Mouse (Mus musculus): ENCODE data around the gene 4930415O20Rik. TPM values are rescaled to one million over a fixed set of nuclear protein-coding genes. Genes with fewer than 3 reads are reported as not detected.

Gene 4930415O20Rik
- polyA plus RNA-seq (2015; fragmentation: Illumina TruSeq; extraction: RNeasy Lipid Tissue Mini Kit (QIAGEN cat#74804); ENCODE audit: insufficient read depth, low read depth, low replicate concordance): 4.3 TPM

DNA sequence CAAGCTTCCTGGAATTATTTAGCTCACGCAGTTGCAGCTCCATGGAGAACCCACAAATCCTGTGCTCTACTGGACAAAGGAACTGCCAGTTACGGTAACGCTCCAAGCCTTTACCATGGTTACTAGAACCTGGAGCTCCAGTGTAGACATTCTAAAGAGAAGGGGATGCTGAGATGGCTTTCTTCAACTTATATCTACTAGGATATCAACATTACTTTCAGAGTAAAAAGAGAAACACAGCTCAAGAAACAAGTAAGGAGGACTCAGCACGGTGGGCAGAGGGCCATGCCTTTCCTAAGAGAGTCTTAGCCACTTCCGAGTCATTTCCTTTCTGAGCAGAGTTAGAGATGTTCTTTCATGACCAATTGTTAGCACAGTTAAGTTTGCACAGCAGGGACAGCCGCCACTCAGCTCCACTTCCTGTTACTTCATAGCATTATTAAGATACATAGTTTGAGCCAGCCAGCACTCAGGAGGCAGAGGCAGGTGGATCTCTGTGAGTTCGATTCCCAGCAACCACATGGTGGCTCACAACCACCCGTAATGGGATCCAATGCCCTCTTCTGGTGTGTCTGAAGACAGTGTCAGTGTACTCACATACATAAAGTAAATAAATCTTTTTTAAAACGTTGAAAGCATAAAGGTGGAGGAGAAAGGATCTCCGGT, at the start of gene 4930415O20Rik, which contains the start of gene Ccnt1:
TSS of gene 4930415O20Rik (plus strand) at position 132 of the 666 bp plus-strand sequence.
TSS of gene Ccnt1 (minus strand) at position 51 of the 666 bp plus-strand sequence.

GRCm38 (mm10) chr15:98533881-98534627, 36.8 kb upstream of the 4930415O20Rik start, which contains the start of gene Kansl2:
TSS of gene Kansl2 (minus strand) at chr15:98534264.

DNA sequence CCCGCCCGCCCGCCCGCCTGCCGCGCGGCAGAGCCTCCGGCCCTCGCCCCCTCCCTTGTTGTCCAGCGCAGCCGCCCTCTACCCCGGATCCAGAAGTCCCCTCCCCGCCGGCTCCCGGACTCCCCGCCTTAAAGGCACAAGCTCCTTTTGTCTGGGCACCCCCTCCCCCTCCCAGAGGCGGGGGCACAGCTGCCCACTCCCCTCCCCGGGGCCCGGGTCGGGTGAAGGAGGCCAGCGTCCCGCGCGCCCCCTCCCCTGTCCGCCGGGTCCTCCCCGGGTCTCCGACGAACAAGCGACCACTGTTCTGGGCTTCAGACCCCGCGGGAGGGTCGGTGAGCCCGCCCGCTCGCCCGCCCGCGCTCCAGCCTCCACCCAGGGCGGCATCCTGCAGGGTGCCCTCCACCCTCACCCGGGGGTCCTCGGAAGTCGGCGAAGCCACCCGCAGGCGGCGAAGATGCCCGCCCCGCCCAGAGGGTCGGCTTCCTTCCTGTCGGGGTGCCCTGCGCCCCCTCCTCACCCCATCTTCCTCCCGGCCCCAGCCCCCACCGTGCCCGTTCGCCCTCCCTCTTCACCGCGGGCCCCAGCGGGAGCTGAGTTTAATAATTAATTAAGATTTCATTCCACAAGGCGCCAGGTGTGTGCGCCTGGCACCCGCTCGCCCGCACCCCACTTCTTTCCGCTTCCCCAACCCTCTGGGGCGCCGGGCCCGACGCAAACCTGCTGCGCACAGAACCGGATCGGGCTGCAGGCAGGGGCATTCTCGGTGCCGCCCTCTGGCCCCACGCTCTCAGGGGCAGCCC, 38.7 kb downstream of the 4930415O20Rik start, which contains the start of gene Adcy6:
TSS of gene Adcy6 (minus strand) at position 746 of the 800 bp plus-strand sequence.

DNA sequence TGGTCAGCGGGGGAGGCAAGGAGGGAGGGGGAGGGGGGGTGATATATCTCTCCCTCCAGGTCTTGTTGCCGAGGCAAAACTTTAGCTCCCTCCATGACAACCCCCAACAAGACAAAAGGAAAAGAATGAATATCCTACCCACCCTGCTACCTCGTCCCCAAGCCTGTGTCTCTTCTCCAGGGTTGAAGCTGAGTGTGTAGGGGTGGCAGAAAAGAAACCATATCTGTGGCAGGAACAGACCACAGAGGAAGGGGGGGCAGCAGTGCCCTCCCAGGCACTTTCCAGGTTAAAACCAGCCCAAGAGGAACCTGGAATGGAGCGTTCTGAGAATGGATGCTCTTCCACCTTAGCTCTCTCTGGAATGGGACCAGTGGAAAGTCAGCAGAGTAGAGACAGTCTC, 59.7 kb downstream of the 4930415O20Rik start, which contains the start of gene Cacnb3:
TSS of gene Cacnb3 (plus strand) at position 301 of the 400 bp plus-strand sequence.

Other genes with a start within 250 kb of the 4930415O20Rik start
- not detected for gene Olfr284, start 230.0 kb upstream of the 4930415O20Rik start, polyA plus RNA-seq (2015; fragmentation: Illumina TruSeq; extraction: RNeasy Lipid Tissue Mini Kit (QIAGEN cat#74804); ENCODE audit: insufficient read depth, low read depth, low replicate concordance)
- gene Olfr283, start 190.1 kb upstream of the 4930415O20Rik start, polyA plus RNA-seq (2015; fragmentation: Illumina TruSeq; extraction: RNeasy Lipid Tissue Mini Kit (QIAGEN cat#74804); ENCODE audit: insufficient read depth, low read depth, low replicate concordance): not detected
- not detected for gene Olfr282, start 139.8 kb upstream of the 4930415O20Rik start, polyA plus RNA-seq (2015; fragmentation: Illumina TruSeq; extraction: RNeasy Lipid Tissue Mini Kit (QIAGEN cat#74804); ENCODE audit: insufficient read depth, low read depth, low replicate concordance)
- not detected for gene Olfr281, start 118.4 kb upstream of the 4930415O20Rik start, polyA plus RNA-seq (2015; fragmentation: Illumina TruSeq; extraction: RNeasy Lipid Tissue Mini Kit (QIAGEN cat#74804); ENCODE audit: insufficient read depth, low read depth, low replicate concordance)
- not detected for gene OR5BS1P, start 101.1 kb upstream of the 4930415O20Rik start, polyA plus RNA-seq (2015; fragmentation: Illumina TruSeq; extraction: RNeasy Lipid Tissue Mini Kit (QIAGEN cat#74804); ENCODE audit: insufficient read depth, low read depth, low replicate concordance)
- gene Lalba, start 88.3 kb upstream of the 4930415O20Rik start, polyA plus RNA-seq (2015; fragmentation: Illumina TruSeq; extraction: RNeasy Lipid Tissue Mini Kit (QIAGEN cat#74804); ENCODE audit: insufficient read depth, low read depth, low replicate concordance): not detected
- gene Olfr279, start 78.6 kb upstream of the 4930415O20Rik start, polyA plus RNA-seq (2015; fragmentation: Illumina TruSeq; extraction: RNeasy Lipid Tissue Mini Kit (QIAGEN cat#74804); ENCODE audit: insufficient read depth, low read depth, low replicate concordance): not detected
- 13.7 TPM for gene Kansl2, start 36.7 kb upstream of the 4930415O20Rik start, polyA plus RNA-seq (2015; fragmentation: Illumina TruSeq; extraction: RNeasy Lipid Tissue Mini Kit (QIAGEN cat#74804); ENCODE audit: insufficient read depth, low read depth, low replicate concordance)
- gene Ccnt1, start 81 bp upstream of the 4930415O20Rik start, polyA plus RNA-seq (2015; fragmentation: Illumina TruSeq; extraction: RNeasy Lipid Tissue Mini Kit (QIAGEN cat#74804); ENCODE audit: insufficient read depth, low read depth, low replicate concordance): 10.4 TPM
- gene Adcy6, start 39.1 kb downstream of the 4930415O20Rik start, polyA plus RNA-seq (2015; fragmentation: Illumina TruSeq; extraction: RNeasy Lipid Tissue Mini Kit (QIAGEN cat#74804); ENCODE audit: insufficient read depth, low read depth, low replicate concordance): 28.0 TPM
- gene Cacnb3, start 59.8 kb downstream of the 4930415O20Rik start, polyA plus RNA-seq (2015; fragmentation: Illumina TruSeq; extraction: RNeasy Lipid Tissue Mini Kit (QIAGEN cat#74804); ENCODE audit: insufficient read depth, low read depth, low replicate concordance): 5.0 TPM
- gene Ddx23, start 91.9 kb downstream of the 4930415O20Rik start, polyA plus RNA-seq (2015; fragmentation: Illumina TruSeq; extraction: RNeasy Lipid Tissue Mini Kit (QIAGEN cat#74804); ENCODE audit: insufficient read depth, low read depth, low replicate concordance): 15.6 TPM
- 1.2 TPM for gene Rnd1, start 106.5 kb downstream of the 4930415O20Rik start, polyA plus RNA-seq (2015; fragmentation: Illumina TruSeq; extraction: RNeasy Lipid Tissue Mini Kit (QIAGEN cat#74804); ENCODE audit: insufficient read depth, low read depth, low replicate concordance)
- not detected for gene Ccdc65, start 137.2 kb downstream of the 4930415O20Rik start, polyA plus RNA-seq (2015; fragmentation: Illumina TruSeq; extraction: RNeasy Lipid Tissue Mini Kit (QIAGEN cat#74804); ENCODE audit: insufficient read depth, low read depth, low replicate concordance)
- 174 TPM for gene Fkbp11, start 157.2 kb downstream of the 4930415O20Rik start, polyA plus RNA-seq (2015; fragmentation: Illumina TruSeq; extraction: RNeasy Lipid Tissue Mini Kit (QIAGEN cat#74804); ENCODE audit: insufficient read depth, low read depth, low replicate concordance)
- 12.4 TPM for gene Arf3, start 192.2 kb downstream of the 4930415O20Rik start, polyA plus RNA-seq (2015; fragmentation: Illumina TruSeq; extraction: RNeasy Lipid Tissue Mini Kit (QIAGEN cat#74804); ENCODE audit: insufficient read depth, low read depth, low replicate concordance)
- 0.39 TPM for gene Wnt10b, start 207.1 kb downstream of the 4930415O20Rik start, polyA plus RNA-seq (2015; fragmentation: Illumina TruSeq; extraction: RNeasy Lipid Tissue Mini Kit (QIAGEN cat#74804); ENCODE audit: insufficient read depth, low read depth, low replicate concordance)
- gene Wnt1, start 218.9 kb downstream of the 4930415O20Rik start, polyA plus RNA-seq (2015; fragmentation: Illumina TruSeq; extraction: RNeasy Lipid Tissue Mini Kit (QIAGEN cat#74804); ENCODE audit: insufficient read depth, low read depth, low replicate concordance): not detected
- not detected for gene Ddn, start 238.5 kb downstream of the 4930415O20Rik start, polyA plus RNA-seq (2015; fragmentation: Illumina TruSeq; extraction: RNeasy Lipid Tissue Mini Kit (QIAGEN cat#74804); ENCODE audit: insufficient read depth, low read depth, low replicate concordance)